Mouse (Mus musculus): ENCODE results near the gene Tbxas1. TPM values are rescaled to one million over a fixed set of nuclear protein-coding genes. Genes with fewer than 3 reads are reported as not detected.
A peak's percentile ranks its signal among the peaks of the same experiment; 100 is the strongest.

Tbxas1 gene
- polyA plus RNA-seq, 1 experiment from 2014 or later = 1.4 TPM

- Histone ChIP-seq H3K9me3 (no peaks in the 10 kb centered on the region), H3K4me1 (peaks cover 45% of the 10 kb centered on the region), H3K4me3 (no peak overlapping the region), H3K27ac (peak overlapping the region; percentile 82), H3K36me3 (no peaks in the 10 kb centered on the region), H3K27me3 (ENCODE audit: insufficient read depth, poor library complexity, severe bottlenecking) (no peaks in the 10 kb centered on the region)
- WGBS = 63% methylated on average over 17 of the region's 17 CpGs
- peak; percentile 90 for DNase-seq (ENCODE audit: low spot score)
Observed at GRCm38 (mm10) chr6:38921095-38921809, 46.0 kb downstream of the Tbxas1 start.

GRCm38 (mm10) chr6:38921810-38922116 is 46.6 kb downstream of the Tbxas1 start:
- Histone ChIP-seq H3K27me3 (ENCODE audit: insufficient read depth, poor library complexity, severe bottlenecking) (no peaks in the 10 kb centered on the region), H3K9me3 (no peaks in the 10 kb centered on the region), H3K27ac (peak overlapping the region; percentile 82), H3K4me3 (no peak overlapping the region), H3K36me3 (no peaks in the 10 kb centered on the region), H3K4me1 (peaks cover 50% of the 10 kb centered on the region)
- WGBS = 63% methylated on average over 8 of the region's 8 CpGs
- DNase-seq (ENCODE audit: low spot score) = no peak

GRCm38 (mm10) chr6:38922517-38922916 is 47.3 kb downstream of the Tbxas1 start:
- no peaks in the 10 kb centered on the region for H3K27me3 ChIP-seq (ENCODE audit: insufficient read depth, poor library complexity, severe bottlenecking)
- H3K4me1 ChIP-seq = peaks cover 48% of the 10 kb centered on the region
- no peaks in the 10 kb centered on the region for H3K9me3 ChIP-seq
- peak overlapping the region; percentile 82 for H3K27ac ChIP-seq
- no peak overlapping the region for H3K4me3 ChIP-seq
- WGBS = 55% methylated on average over 2 of the region's 2 CpGs
- no peak for DNase-seq (ENCODE audit: low spot score)
- no peaks in the 10 kb centered on the region for H3K36me3 ChIP-seq

DNA sequence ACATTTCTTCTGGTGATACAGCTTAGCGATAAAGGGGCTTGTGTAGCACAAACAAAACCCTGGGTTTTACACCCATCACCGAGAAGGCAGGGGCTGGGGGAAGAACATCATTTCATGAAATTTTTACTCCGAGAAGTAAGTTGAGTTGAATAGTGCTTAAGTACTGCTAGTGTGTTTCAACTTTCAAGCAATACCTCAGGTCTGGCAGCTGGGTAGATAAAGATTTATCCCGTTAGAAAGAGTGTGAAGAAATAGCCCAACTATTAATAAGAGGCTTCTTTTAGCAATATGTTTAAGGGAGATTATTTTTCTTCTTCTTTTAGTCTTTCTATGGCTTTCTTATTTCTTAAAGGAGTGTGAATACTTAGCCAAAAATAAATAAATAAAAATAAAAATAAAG is 48.2 kb downstream of the Tbxas1 start:
- no peaks in the 10 kb centered on the region for H3K9me3 ChIP-seq
- 77% methylated on average over 4 of the region's 4 CpGs for WGBS
- no peaks in the 10 kb centered on the region for H3K36me3 ChIP-seq
- no peaks in the 10 kb centered on the region for H3K27me3 ChIP-seq (ENCODE audit: insufficient read depth, poor library complexity, severe bottlenecking)
- DNase-seq (ENCODE audit: low spot score) = no peak
- peak overlapping the region; percentile 82 for H3K27ac ChIP-seq
- H3K4me1 ChIP-seq = peaks cover 41% of the 10 kb centered on the region
- no peak overlapping the region for H3K4me3 ChIP-seq

- no peaks in the 10 kb centered on the region for H3K9me3 ChIP-seq
- peak overlapping the region; percentile 71; the same call in 1 of the 2 replicates for H3K27ac ChIP-seq
- peak; percentile 90 for DNase-seq (ENCODE audit: low spot score)
- peaks cover 42% of the 10 kb centered on the region for H3K4me1 ChIP-seq
- H3K27me3 ChIP-seq (ENCODE audit: insufficient read depth, poor library complexity, severe bottlenecking) = no peaks in the 10 kb centered on the region
- WGBS = 68% methylated on average over 18 of the region's 18 CpGs
- H3K4me3 ChIP-seq = no peak overlapping the region
- H3K36me3 ChIP-seq = no peaks in the 10 kb centered on the region
Observed at GRCm38 (mm10) chr6:38923870-38924817, 48.9 kb downstream of the Tbxas1 start.

DNA sequence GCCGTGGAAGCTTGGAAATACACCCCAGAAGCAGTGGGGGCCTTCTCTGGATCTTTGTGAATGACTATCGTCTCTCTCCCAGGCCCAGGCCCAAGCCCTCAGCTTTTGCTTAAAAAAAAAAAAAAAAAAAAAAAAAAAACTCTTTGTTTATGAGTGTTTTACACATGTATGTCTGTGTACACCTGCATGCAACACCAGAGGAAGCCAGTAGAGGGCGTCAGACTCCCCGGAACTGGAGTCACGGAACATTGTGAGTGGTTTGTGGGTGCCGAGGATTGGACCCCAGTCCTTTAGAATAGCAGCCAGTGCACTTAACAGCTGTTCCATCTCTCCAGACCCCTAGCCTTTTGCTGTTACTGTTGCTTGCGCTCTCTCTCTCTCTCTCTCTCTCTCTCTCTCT is 50.5 kb downstream of the Tbxas1 start:
- H3K9me3 ChIP-seq = no peaks in the 10 kb centered on the region
- DNase-seq (ENCODE audit: low spot score) = no peak
- H3K4me1 ChIP-seq = peaks cover 51% of the 10 kb centered on the region
- H3K36me3 ChIP-seq = no peaks in the 10 kb centered on the region
- peak overlapping the region; percentile 81; the same call in 1 of the 2 replicates for H3K27ac ChIP-seq
- WGBS = 52% methylated on average over 7 of the region's 7 CpGs
- H3K4me3 ChIP-seq = peak overlapping the region; percentile 36
- H3K27me3 ChIP-seq (ENCODE audit: insufficient read depth, poor library complexity, severe bottlenecking) = no peaks in the 10 kb centered on the region

GRCm38 (mm10) chr6:38926135-38926962 is 51.1 kb downstream of the Tbxas1 start:
- 54% methylated on average over 28 of the region's 28 CpGs for WGBS
- peaks cover under 1% of the 10 kb centered on the region; the same call in 1 of the 2 replicates for H3K9me3 ChIP-seq
- DNase-seq (ENCODE audit: low spot score) = no peak
- peak overlapping the region; percentile 81 for H3K27ac ChIP-seq
- H3K4me3 ChIP-seq = peak overlapping the region; percentile 36
- H3K36me3 ChIP-seq = no peaks in the 10 kb centered on the region
- no peaks in the 10 kb centered on the region for H3K27me3 ChIP-seq (ENCODE audit: insufficient read depth, poor library complexity, severe bottlenecking)
- H3K4me1 ChIP-seq = peaks cover 45% of the 10 kb centered on the region

GRCm38 (mm10) chr6:38926963-38927361 is 51.8 kb downstream of the Tbxas1 start:
- Histone ChIP-seq H3K4me1 (peaks cover 39% of the 10 kb centered on the region), H3K4me3 (no peak overlapping the region), H3K27ac (peak overlapping the region; percentile 26; the same call in 1 of the 2 replicates), H3K36me3 (no peaks in the 10 kb centered on the region), H3K27me3 (ENCODE audit: insufficient read depth, poor library complexity, severe bottlenecking) (no peaks in the 10 kb centered on the region), H3K9me3 (peaks cover 4% of the 10 kb centered on the region; the same call in 1 of the 2 replicates)
- WGBS = 68% methylated on average over 13 of the region's 13 CpGs
- no peak for DNase-seq (ENCODE audit: low spot score)

- 93% methylated on average over 3 of the region's 3 CpGs for WGBS
Observed at GRCm38 (mm10) chr6:38928489-38928888, 53.3 kb downstream of the Tbxas1 start.

GRCm38 (mm10) chr6:38936009-38936408 is 60.8 kb downstream of the Tbxas1 start:
- no peaks in the 10 kb centered on the region for H3K27me3 ChIP-seq (ENCODE audit: insufficient read depth, poor library complexity, severe bottlenecking)

More at GRCm38 (mm10) chr6:38928489-38928888, 53.3 kb downstream of the Tbxas1 start:
- DNase-seq (ENCODE audit: low spot score) = no peak
- Histone ChIP-seq H3K4me3 (no peak overlapping the region), H3K27me3 (ENCODE audit: insufficient read depth, poor library complexity, severe bottlenecking) (no peaks in the 10 kb centered on the region), H3K27ac (no peak overlapping the region), H3K36me3 (no peaks in the 10 kb centered on the region), H3K9me3 (peaks cover 4% of the 10 kb centered on the region; the same call in 1 of the 2 replicates), H3K4me1 (peaks cover 31% of the 10 kb centered on the region)

DNA sequence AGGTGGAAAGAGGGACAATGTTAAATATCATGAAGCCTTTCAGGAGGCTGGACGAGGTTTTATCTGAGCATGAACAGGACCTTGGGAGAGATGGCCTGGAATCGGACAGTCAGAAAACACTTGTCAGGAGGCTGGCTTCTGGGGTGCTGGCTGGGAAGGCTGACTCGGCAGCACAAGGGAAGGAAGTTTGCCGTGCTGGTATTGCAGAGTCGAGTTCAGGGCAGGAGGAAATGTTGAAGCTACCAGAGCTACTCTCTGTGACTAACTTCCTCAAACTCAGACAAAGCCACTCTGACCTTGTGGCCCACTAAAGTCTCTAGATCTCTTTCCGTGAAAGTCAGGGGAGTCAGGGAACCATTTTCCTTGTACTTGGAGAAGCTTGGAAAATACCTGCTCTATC is 63.2 kb downstream of the Tbxas1 start:
- 42% methylated on average over 6 of the region's 6 CpGs for WGBS
- H3K27ac ChIP-seq = peak overlapping the region; percentile 72
- no peaks in the 10 kb centered on the region for H3K27me3 ChIP-seq (ENCODE audit: insufficient read depth, poor library complexity, severe bottlenecking)
- H3K4me3 ChIP-seq = no peak overlapping the region
- DNase-seq (ENCODE audit: low spot score) = no peak
- peaks cover 30% of the 10 kb centered on the region for H3K4me1 ChIP-seq
- no peaks in the 10 kb centered on the region for H3K9me3 ChIP-seq
- 0 out of 2 replicates have a peak, but pooled peaks cover 3% of the 10 kb centered on the region for H3K36me3 ChIP-seq

More at GRCm38 (mm10) chr6:38936009-38936408, 60.8 kb downstream of the Tbxas1 start:
- 66% methylated on average over 2 of the region's 2 CpGs for WGBS
- Histone ChIP-seq H3K4me3 (no peak overlapping the region), H3K36me3 (no peaks in the 10 kb centered on the region), H3K4me1 (peaks cover 26% of the 10 kb centered on the region), H3K27ac (no peak overlapping the region), H3K9me3 (peaks cover 4% of the 10 kb centered on the region; the same call in 1 of the 2 replicates)
- no peak for DNase-seq (ENCODE audit: low spot score)

DNA sequence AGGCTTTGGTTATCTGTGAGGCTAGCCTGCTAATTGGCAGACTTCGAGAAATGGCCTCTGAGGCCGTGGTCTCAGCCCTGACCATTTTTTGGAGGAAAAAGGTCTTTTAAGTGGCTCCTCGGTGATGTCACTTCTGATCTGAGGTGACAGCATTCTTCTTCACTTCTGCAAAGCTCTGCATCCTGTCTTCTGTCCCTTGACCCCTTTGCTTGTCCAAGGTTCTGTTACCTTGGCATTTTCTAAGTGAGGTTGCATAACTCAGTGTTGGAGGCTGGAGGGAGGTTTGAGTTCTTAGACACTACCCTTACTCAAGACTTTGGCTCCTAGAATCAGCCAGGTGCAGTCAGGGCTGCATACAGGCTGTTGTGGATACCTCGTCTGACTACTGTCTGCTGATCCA is 63.9 kb downstream of the Tbxas1 start:
- Histone ChIP-seq H3K36me3 (0 out of 2 replicates have a peak, but pooled peaks cover 3% of the 10 kb centered on the region), H3K9me3 (no peaks in the 10 kb centered on the region), H3K27me3 (ENCODE audit: insufficient read depth, poor library complexity, severe bottlenecking) (no peaks in the 10 kb centered on the region), H3K4me1 (peaks cover 33% of the 10 kb centered on the region), H3K27ac (peak overlapping the region; percentile 72), H3K4me3 (no peak overlapping the region)
- no peak for DNase-seq (ENCODE audit: low spot score)
- WGBS = 75% methylated on average over 4 of the region's 4 CpGs

Data from heart, embryonic 10.5 days (tissue).